Mouse (Mus musculus) mature B cell (primary cell): Measurements from ENCODE around the gene Myl6b.
"Not testable (repeated sequence)": the region's sequence is repeated elsewhere in the genome, so short reads cannot be mapped to it uniquely, and the experiment has no call there.

Experiments
- in situ Hi-C: fragments of 300-500 bp; cut with MboI; formaldehyde crosslinking; loops from 2 replicates; pipeline ENCODE4 v1.14.3; 2019

Gene Myl6b

DNA sequence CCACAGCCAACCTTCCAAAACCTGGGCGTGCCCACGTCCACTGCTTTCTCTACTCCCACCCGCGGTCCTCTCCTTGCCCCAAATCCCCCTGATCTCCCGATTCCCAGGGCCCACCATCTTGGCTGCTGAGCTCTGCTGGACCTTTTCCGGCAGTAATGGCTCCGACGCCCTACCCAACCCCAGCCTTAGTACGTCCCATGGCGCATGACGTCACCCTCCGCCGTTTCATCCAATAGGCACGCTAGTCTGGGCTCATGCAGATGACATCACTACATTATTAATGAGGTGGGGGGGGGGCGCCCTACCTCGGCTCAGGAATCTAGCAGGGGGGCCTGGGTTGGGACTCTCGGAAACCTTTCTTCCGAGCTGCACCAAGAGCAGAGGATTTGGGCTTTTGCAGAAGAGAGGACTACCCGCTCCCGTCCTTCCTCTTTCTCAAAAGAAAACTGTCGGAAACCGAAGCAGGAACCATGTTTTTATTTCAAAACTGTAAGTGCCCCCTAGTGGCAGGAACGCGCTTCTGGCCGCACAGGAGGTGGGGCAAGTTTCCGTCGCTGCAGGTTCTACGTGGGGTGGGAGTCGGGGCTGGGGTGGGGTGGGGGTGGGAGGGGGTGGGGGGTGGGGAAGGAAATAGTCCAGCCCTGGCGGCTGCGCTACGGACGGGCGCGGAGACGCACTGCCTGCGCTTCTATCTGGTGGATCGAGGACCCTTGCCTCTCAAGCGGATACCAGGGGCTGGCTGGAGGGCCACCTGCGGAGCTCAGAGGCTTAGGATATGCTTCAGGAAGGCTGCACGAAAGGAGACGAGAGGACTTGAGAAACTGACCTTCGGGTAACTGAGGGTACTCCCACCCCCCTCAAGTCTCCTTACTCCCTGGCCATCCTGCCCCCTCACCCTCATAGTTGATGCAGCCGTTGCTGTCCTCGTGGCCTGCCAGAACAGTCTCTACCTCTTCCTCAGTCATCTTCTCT lies 4.5 kb downstream of the Myl6b start, which contains the start of gene Myl6:
Myl6 (minus strand) TSS at position 451 of the 972 bp plus-strand sequence.
- in situ Hi-C loops = no loop called here

- in situ Hi-C loops = no loop called here
Observed at GRCm38 (mm10) chr10:128493319-128493694, 5.2 kb downstream of the Myl6b start.

DNA sequence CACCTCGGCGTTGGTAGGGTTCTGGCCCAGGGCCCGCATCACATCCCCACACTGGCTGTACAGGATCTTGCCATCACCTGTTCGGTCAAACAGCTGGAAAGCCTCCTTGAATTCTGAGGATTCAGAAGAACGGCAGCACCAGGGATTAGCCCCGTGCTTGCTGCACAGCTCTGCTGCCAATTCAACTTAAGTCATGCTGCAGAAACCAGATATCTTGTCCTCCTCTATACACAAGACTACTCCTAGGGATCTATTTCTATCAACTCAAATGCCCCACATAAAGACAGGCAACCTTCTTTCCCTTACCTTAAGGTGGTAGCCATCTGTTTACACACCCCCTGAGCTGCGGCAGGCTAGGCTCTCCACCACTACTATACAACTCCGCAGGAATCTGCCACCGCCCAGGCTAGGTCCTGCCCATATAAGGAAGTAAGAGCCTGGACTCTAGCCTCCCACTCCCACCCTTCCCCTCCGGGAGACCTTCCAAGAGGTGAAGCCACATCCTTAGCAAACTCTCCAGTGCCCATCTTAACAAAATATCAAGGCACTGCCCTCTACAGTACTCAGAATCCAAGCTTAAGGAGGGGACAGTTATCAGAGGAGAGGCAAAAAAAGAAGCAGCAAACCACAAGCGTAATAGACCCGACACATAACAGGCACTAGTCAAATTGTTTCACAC lies 5.7 kb downstream of the Myl6b start:
- in situ Hi-C loops = no loop called here

GRCm38 (mm10) chr10:128492051-128492450 lies 6.4 kb downstream of the Myl6b start:
- in situ Hi-C loops = not testable (repeated sequence)

DNA sequence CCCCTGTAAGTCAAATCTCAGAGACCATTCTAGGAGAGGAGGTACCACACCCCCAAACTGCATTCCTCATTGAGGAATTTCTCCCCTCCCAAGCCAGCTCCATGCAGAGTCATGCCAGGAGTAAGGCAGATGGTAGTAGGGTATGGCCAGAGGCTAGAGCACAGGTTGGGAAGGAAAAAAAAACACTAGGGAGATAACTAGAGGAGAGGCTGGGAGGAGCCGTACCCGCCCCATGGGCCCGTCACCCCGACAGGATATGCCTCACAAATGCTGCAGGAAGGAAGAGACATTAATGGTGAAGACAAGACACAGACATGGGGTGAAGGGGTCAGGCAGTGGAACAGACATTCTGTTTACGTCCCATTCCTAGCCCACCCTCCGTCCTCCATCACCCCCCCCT lies 7.0 kb downstream of the Myl6b start:
- in situ Hi-C loops = no loop called here

DNA sequence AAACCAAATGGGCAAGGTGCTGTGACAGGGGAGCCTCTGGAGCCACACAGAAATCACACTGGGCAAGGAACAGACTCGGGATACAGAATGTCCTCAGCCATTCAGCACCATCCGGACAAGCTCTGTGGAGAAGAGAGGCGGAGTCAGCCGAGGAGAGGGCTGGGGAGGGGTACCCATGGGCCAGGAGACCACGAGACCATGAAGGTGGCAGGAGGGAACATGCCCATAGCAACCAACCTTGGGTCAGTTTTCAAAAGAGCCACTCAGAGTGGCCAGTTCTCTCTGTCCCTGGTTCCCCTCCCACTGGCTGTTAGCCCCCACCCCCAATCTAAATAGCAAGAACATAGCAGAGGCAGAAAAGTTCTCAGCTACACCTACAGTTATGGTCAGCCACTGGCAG lies 7.6 kb downstream of the Myl6b start:
- in situ Hi-C loops = no loop called here

GRCm38 (mm10) chr10:128490232-128490631 lies 8.3 kb downstream of the Myl6b start:
- in situ Hi-C loops = no loop called here

DNA sequence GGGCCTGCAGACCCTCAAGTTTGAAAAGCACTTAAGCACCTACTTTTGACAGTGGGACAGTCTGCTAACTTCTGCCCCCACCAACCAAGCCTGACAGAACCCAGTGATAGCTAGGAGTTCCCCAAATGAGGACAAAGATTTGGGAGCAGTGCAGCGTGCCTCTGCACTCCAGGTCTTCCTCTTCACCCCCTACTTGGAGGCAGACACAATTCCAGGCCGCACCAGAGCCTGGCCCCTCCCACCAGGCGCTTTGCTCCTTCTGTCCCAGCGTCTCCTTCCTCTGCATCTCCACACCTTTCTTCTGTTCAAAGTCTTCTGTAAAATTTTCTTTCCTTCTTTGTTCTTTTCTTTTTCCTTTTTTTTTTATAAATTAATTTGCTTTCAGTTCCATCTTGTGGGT lies 8.7 kb downstream of the Myl6b start:
- in situ Hi-C loops = no loop called here

GRCm38 (mm10) chr10:128489380-128489779 lies 9.1 kb downstream of the Myl6b start:
- in situ Hi-C loops = no loop called here

DNA sequence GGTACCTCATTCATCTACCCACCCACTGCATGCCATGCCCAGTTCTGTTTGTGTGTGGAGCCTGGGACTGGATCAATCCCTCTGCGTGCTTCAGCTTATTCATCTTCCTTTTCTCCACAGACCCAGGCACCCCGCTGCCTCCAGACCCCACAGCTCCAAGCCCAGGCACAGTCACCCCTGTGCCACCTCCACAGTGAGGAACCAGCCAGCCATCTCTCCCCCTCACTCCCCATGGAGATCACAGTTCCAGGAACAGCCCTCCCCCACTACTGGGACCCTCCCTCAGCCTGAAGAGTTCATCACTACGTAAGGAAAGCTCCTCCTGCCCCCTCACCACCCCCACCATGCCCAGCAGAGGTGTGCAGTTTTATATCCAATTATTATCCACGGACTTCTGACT lies 9.7 kb downstream of the Myl6b start:
- in situ Hi-C loops = no loop called here

- in situ Hi-C loops = no loop called here
Observed at GRCm38 (mm10) chr10:128487861-128488712, 10.4 kb downstream of the Myl6b start.

DNA sequence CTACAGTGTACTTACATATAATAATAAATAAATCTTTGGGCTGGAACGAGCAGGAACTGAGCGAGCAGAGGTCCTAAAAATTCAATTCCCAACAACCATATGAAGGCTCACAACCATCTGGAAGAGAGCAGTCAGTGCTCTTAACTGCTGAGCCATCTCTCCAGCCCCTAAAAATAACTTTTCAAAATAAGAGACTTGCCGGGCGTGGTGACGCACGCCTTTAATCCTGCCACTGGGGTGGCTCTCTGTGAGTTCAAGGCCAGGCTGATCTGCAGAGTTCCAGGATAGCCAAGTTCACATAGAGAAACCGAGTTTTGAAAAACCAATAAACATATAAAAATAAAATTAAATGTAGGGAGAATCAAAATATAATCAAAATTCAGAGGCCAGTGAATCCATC lies 12.1 kb downstream of the Myl6b start:
- in situ Hi-C loops = no loop called here

DNA sequence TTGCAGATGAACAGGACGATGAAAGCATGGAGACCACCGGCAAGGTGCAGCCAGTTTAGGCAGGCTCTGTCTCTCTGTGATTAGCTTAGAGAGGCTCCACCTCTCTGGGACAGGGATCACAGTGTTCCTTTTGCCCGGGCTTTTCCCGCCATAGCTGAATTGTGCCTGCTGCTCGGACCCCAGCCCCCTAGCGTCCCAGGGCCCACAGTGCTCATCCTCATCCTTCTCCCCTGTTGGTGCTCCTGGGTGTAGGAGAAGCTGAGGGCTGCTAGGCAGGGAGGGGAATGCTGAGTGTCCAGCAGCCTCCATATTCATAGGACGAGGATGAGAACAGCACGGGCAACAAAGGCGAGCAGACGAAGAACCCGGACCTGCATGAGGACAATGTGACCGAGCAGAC lies 24.1 kb downstream of the Myl6b start:
- in situ Hi-C loops = no loop called here

- in situ Hi-C loops = no loop called here
Observed at GRCm38 (mm10) chr10:128460270-128460630, 38.2 kb downstream of the Myl6b start.

GRCm38 (mm10) chr10:128459409-128460269 lies 38.8 kb downstream of the Myl6b start:
- in situ Hi-C loops = loop anchor here (10.0 kb wide), 1 partner anchor 125 kb away; the partner anchor contains the start of gene Cs

- in situ Hi-C loops = loop anchor here (10.0 kb wide), 1 partner anchor 124 kb away; the partner anchor contains the start of gene Cs
Observed at GRCm38 (mm10) chr10:128458719-128459408, 39.6 kb downstream of the Myl6b start, which contains the start of gene Smarcc2. Gene Smarcc2, plus strand, starts transcription at chr10:128459248.

DNA sequence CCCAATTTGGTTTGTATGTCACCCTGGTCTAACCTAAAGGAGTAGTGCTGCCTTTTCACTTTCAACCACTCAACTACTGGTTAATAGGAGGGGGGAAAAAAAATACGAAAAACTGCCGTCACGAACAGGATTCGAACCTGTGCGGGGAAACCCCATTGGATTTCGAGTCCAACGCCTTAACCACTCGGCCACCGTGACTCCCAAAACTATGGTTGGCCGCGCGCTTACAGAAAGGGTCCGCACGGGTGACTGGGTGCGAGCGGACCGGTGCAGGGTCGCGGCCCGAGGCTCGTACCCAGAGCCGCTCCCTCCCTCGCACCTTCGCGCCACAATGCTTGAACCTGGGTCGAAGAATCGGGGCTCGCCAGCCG lies 40.2 kb downstream of the Myl6b start:
- in situ Hi-C loops = loop anchor here (10.0 kb wide), 1 partner anchor 124 kb away; the partner anchor contains the start of gene Cs

GRCm38 (mm10) chr10:128457676-128458075 lies 40.8 kb downstream of the Myl6b start:
- in situ Hi-C loops = loop anchor here (10.0 kb wide), 1 partner anchor 123 kb away; the partner anchor contains the start of gene Cs

DNA sequence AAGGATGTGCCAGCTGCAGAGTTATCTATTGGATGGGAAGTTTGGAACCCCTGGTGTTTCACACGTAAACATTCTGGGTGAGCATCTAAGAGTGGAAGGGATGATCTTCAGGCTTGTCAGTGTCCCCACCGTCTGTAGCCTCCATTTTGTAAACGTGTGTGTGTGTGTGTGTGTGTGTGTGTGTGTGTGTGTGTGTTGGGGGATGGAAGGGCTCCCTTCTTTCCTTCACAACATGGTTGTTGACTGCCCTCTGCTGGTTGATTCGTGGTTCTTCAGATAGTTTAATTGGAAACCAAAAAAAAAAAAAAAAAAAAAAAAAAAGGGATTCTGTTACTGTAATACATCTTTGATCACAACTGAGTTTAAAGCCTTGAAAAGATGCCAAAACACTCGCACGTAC lies 43.2 kb downstream of the Myl6b start:
- in situ Hi-C loops = loop anchor here (10.0 kb wide), 1 partner anchor 120 kb away; the partner anchor contains the start of gene Cs

DNA sequence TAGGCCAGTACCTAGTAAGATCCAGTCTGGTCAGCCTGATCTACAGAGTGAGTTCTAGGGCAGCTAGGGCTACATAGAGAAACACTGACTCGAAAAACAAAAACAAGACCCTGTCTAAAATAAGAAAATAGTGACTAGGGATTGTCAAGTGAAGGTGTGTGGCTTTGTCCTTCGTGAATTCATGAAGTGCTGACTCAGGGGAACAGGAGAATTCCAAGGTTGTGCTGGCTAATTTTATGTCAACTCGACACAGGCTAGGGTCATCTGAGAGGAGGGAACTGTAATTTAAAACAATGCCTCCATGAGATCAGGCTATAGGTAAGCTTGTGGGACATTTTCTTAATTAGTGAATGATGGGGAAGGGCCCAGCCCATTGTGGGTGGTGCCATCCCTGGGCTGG lies 44.0 kb downstream of the Myl6b start:
- in situ Hi-C loops = loop anchor here (10.0 kb wide), 1 partner anchor 120 kb away; the partner anchor contains the start of gene Cs
